ENCODE assay signal across 8 mouse cellular contexts in genomic region chr1:92837931-92838833, GRCm38 (mm10). TPM values are rescaled to one million over a fixed set of nuclear protein-coding genes. Genes with fewer than 3 reads are reported as not detected.
DNase-seq lines count a peak whose midpoint lies in the region; TF ChIP-seq lines count a peak whose summit lies in the region.
"Had no signal": no experiment of that assay in that cellular context is flagged by ENCODE, and none has a peak within 500 bp of the region (broad histone marks: within the 10 kb centered on the region; RNA-seq: fewer than 3 reads in every experiment).

No protein-coding gene starts in this region.

- DNase-seq in kidney, postnatal 10 days = peak; percentile 44
- DNase-seq in kidney, adult 11 months = no peak
- peak; percentile 26 to 65 for DNase-seq in adrenal gland, postnatal 36 days
- DNase-seq in cerebellum, postnatal 14 days = peak; percentile 80 to 82
- peak; percentile 46 for DNase-seq in heart, postnatal 4 days
- no peak for DNase-seq in spleen, postnatal 36 days (ENCODE audit: low spot score in 2 of 2)
- no peak for DNase-seq in layer of hippocampus, adult 2 months (ENCODE audit: low spot score in 2 of 2)
- DNase-seq: liver, embryonic 13.5 days had no signal

- TF ChIP-seq CTCF in layer of hippocampus, adult 2 months (conservative IDR thresholded peaks at IDR 0.05) = no peak

- no peak overlapping the region for H3K27ac ChIP-seq in layer of hippocampus, adult 2 months
- H3K27ac ChIP-seq: liver, embryonic 13.5 days had no signal

- no peak overlapping the region for H3K4me3 ChIP-seq in layer of hippocampus, adult 2 months
- H3K4me3 ChIP-seq: liver, embryonic 13.5 days had no signal

RNA-seq across cellular contexts. Expression of gene Gpc1, which starts 6.7 kb away (rescaled TPM):
- total RNA-seq in adrenal gland, postnatal 36 days (2021) = 10 to 100 TPM; 61.7 to 73.1 TPM
- total RNA-seq in heart, postnatal 4 days (2021) = 100 to 1,000 TPM; 133 to 148 TPM
- total RNA-seq in layer of hippocampus, adult 2 months (2021) = 100 to 1,000 TPM; 146 to 154 TPM

Comparison
In these comparisons a context has a peak if more than half of its experiments do, and no peak if none do; other contexts are left out.
1. DNase-seq: peak in kidney, postnatal 10 days (single experiment), adrenal gland, postnatal 36 days (2 of 2), cerebellum, postnatal 14 days (2 of 2) and heart, postnatal 4 days (single experiment); none in kidney, adult 11 months (single experiment), spleen, postnatal 36 days (0 of 2) and layer of hippocampus, adult 2 months (0 of 2).